Mouse (Mus musculus) granulocyte monocyte progenitor cell, adult 5-6 weeks (primary cell): Measurements from ENCODE around the gene Ube2l6. TPM values are rescaled to one million over a fixed set of nuclear protein-coding genes. Genes with fewer than 3 reads are reported as not detected.

Source experiments
- total RNA-seq, 2 experiments: library from RNA; stranded (forward) in 1 of 2; stranded (reverse) in 1 of 2; fragments of 200-712, 200-1000 nt in 1 of 2; fragments of >200 nt in 1 of 2; fragmentation: Nextera tagmentation in 1 of 2; gene quantifications; 2 replicates each; pipeline ENCODE4 v1.2.3; 2014 to 2017

Ube2l6 gene
- total RNA-seq, 2 experiments from 2014 or later = 4.0 to 6.3 TPM

Other genes with a start within 250 kb of the Ube2l6 start
- 30.6 and 34.8 TPM in 2 replicates for gene Ctnnd1, start 148.1 kb upstream of the Ube2l6 start, total RNA-seq (2014; fragmentation: Nextera tagmentation)
- 27.4 and 44.7 TPM in 2 replicates for gene Ctnnd1, start 148.1 kb upstream of the Ube2l6 start, total RNA-seq (2017)
- gene Btbd18, start 139.7 kb upstream of the Ube2l6 start, total RNA-seq (2014; fragmentation: Nextera tagmentation) = not detected in 2 replicates
- not detected in 2 replicates for gene Btbd18, start 139.7 kb upstream of the Ube2l6 start, total RNA-seq (2017)
- 189 and 209 TPM in 2 replicates for gene Selenoh, start 128.1 kb upstream of the Ube2l6 start, total RNA-seq (2014; fragmentation: Nextera tagmentation)
- gene Selenoh, start 128.1 kb upstream of the Ube2l6 start, total RNA-seq (2017) = 156 and 175 TPM in 2 replicates
- not detected in 2 replicates for gene Gm28635, start 120.8 kb upstream of the Ube2l6 start, total RNA-seq (2014; fragmentation: Nextera tagmentation)
- not detected in 2 replicates for gene Gm28635, start 120.8 kb upstream of the Ube2l6 start, total RNA-seq (2017)
- 16.7 and 24.4 TPM in 2 replicates for gene Med19, start 120.4 kb upstream of the Ube2l6 start, total RNA-seq (2014; fragmentation: Nextera tagmentation)
- 25.5 and 28.5 TPM in 2 replicates for gene Med19, start 120.4 kb upstream of the Ube2l6 start, total RNA-seq (2017)
- gene Tmx2, start 119.7 kb upstream of the Ube2l6 start, total RNA-seq (2014; fragmentation: Nextera tagmentation) = 36.2 and 48.2 TPM in 2 replicates
- 52.6 and 55.0 TPM in 2 replicates for gene Tmx2, start 119.7 kb upstream of the Ube2l6 start, total RNA-seq (2017)
- gene Zdhhc5, start 83.6 kb upstream of the Ube2l6 start, total RNA-seq (2014; fragmentation: Nextera tagmentation) = 38.4 and 46.6 TPM in 2 replicates
- gene Zdhhc5, start 83.6 kb upstream of the Ube2l6 start, total RNA-seq (2017) = 33.4 and 35.2 TPM in 2 replicates
- 30.3 and 34.9 TPM in 2 replicates for gene Clp1, start 71.5 kb upstream of the Ube2l6 start, total RNA-seq (2014; fragmentation: Nextera tagmentation)
- 31.3 and 40.1 TPM in 2 replicates for gene Clp1, start 71.5 kb upstream of the Ube2l6 start, total RNA-seq (2017)
- gene Ypel4, start 64.8 kb upstream of the Ube2l6 start, total RNA-seq (2014; fragmentation: Nextera tagmentation) = not detected in 2 replicates
- not detected in 2 replicates for gene Ypel4, start 64.8 kb upstream of the Ube2l6 start, total RNA-seq (2017)
- not detected in 2 replicates for gene Gm19426, start 55.2 kb upstream of the Ube2l6 start, total RNA-seq (2014; fragmentation: Nextera tagmentation)
- not detected in 2 replicates for gene Gm19426, start 55.2 kb upstream of the Ube2l6 start, total RNA-seq (2017)
- gene Serping1, start 23.4 kb upstream of the Ube2l6 start, total RNA-seq (2014; fragmentation: Nextera tagmentation) = not detected in 2 replicates
- gene Serping1, start 23.4 kb upstream of the Ube2l6 start, total RNA-seq (2017) = not detected in 2 replicates
- not detected in 2 replicates for gene Smtnl1, start 23.8 kb downstream of the Ube2l6 start, total RNA-seq (2014; fragmentation: Nextera tagmentation)
- gene Smtnl1, start 23.8 kb downstream of the Ube2l6 start, total RNA-seq (2017) = not detected in 2 replicates
- 52.3 and 76.6 TPM in 2 replicates for gene Timm10, start 28.2 kb downstream of the Ube2l6 start, total RNA-seq (2014; fragmentation: Nextera tagmentation)
- 32.2 and 34.6 TPM in 2 replicates for gene Timm10, start 28.2 kb downstream of the Ube2l6 start, total RNA-seq (2017)
- 14.6 and 23.4 TPM in 2 replicates for gene Slc43a1, start 40.0 kb downstream of the Ube2l6 start, total RNA-seq (2014; fragmentation: Nextera tagmentation)
- gene Slc43a1, start 40.0 kb downstream of the Ube2l6 start, total RNA-seq (2017) = 11.5 and 11.8 TPM in 2 replicates
- not detected in 2 replicates for gene Rtn4rl2, start 87.9 kb downstream of the Ube2l6 start, total RNA-seq (2014; fragmentation: Nextera tagmentation)
- not detected in 2 replicates for gene Rtn4rl2, start 87.9 kb downstream of the Ube2l6 start, total RNA-seq (2017)
- gene Slc43a3, start 137.8 kb downstream of the Ube2l6 start, total RNA-seq (2014; fragmentation: Nextera tagmentation) = 123 and 129 TPM in 2 replicates
- 96.1 and 109 TPM in 2 replicates for gene Slc43a3, start 137.8 kb downstream of the Ube2l6 start, total RNA-seq (2017)
- gene Prg2, start 181.6 kb downstream of the Ube2l6 start, total RNA-seq (2014; fragmentation: Nextera tagmentation) = not detected in 2 replicates
- 73.5 and 97.1 TPM in 2 replicates for gene Prg2, start 181.6 kb downstream of the Ube2l6 start, total RNA-seq (2017)
- gene Prg3, start 189.4 kb downstream of the Ube2l6 start, total RNA-seq (2014; fragmentation: Nextera tagmentation) = 7.6 and 17.0 TPM in 2 replicates
- 10.5 and 16.0 TPM in 2 replicates for gene Prg3, start 189.4 kb downstream of the Ube2l6 start, total RNA-seq (2017)
- 229 and 255 TPM in 2 replicates for gene Ssrp1, start 238.4 kb downstream of the Ube2l6 start, total RNA-seq (2014; fragmentation: Nextera tagmentation)
- 454 and 456 TPM in 2 replicates for gene Ssrp1, start 238.4 kb downstream of the Ube2l6 start, total RNA-seq (2017)
- 0.68 and 0.92 TPM in 2 replicates for gene P2rx3, start 238.6 kb downstream of the Ube2l6 start, total RNA-seq (2014; fragmentation: Nextera tagmentation)
- gene P2rx3, start 238.6 kb downstream of the Ube2l6 start, total RNA-seq (2017) = 0.10 and 0.52 TPM in 2 replicates
- 0.47 and 1.4 TPM in 2 replicates for gene Tnks1bp1, start 249.2 kb downstream of the Ube2l6 start, total RNA-seq (2014; fragmentation: Nextera tagmentation)
- gene Tnks1bp1, start 249.2 kb downstream of the Ube2l6 start, total RNA-seq (2017) = 2.2 and 4.9 TPM in 2 replicates